Mouse (Mus musculus) embryonic fibroblast, embryonic 13.5 days (primary cell): ENCODE measurements at regions not wholly inside any gene's neighbourhood (a gene's known extent, or its start where the extent isn't known, plus 50 kb on each side); places are given as distances from the start of the nearest gene placed in this dataset.

Experiments used
- H3K27ac ChIP-seq: 2 replicates; pipeline ENCODE4 v1.5.1; 2012; ENCODE audit warnings: low read length, control low read depth, inconsistent platforms; ENCODE audit not compliant: insufficient read depth
- H3K4me1 ChIP-seq: 2 replicates; pipeline ENCODE4 v1.6.1; 2011; ENCODE audit warnings: low read length; ENCODE audit not compliant: control insufficient read depth, insufficient read depth
- H3K4me3 ChIP-seq: 2 replicates; pipeline ENCODE4 v1.5.1; 2011; ENCODE audit warnings: mild to moderate bottlenecking, control low read depth, low read length; ENCODE audit not compliant: insufficient read depth
- CTCF ChIP-seq: IDR thresholded peaks from 2 replicates; pipeline ENCODE4 v1.5.1; 2011; ENCODE audit warnings: mild to moderate bottlenecking, control low read depth, low read length, moderate library complexity, borderline replicate concordance; ENCODE audit not compliant: insufficient read depth
- POLR2A ChIP-seq: IDR thresholded peaks from 2 replicates; pipeline ENCODE4 v1.6.1; 2011; ENCODE audit warnings: low read depth, mild to moderate bottlenecking, control low read depth, low read length, moderate library complexity

DNA sequence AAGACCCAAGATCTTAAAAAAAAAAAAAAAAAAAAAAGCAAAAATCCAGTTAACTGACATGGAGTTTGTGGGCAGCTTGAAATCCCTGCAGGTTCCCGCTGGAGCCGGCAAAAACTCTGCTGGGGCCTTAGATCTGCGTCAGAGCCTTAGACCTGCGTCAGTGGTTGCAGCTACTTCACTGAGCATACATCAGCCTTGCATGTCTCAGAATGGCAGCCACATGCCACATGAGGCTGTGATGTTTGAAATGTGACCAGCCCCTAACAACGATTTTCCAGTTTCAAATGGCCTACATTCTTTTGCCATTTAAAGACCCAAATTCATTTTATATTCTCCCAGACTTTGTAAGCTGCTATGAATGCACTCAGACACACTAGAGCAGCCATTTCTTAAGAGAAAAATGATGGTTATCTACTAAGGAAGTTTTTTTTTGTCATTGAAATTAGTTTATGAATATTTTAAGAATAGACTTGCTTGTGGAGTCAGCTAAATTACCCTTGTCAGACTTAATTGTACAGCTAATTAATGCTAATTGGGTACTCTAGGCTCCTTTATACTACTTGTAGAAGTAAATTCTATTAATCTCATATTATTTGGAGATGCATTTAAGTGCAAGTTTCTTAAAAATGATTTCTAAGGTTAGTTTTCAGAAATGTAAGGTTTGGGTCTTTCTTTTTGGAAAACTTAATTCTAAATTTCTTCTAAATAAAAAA lies 70.8 kb downstream of the Toporsl start:
- H3K4me1 ChIP-seq, result no peaks in the 10 kb centered on the region
- no peak overlapping the region for H3K27ac ChIP-seq
- TF ChIP-seq CTCF (no peak), POLR2A (no peak)
- no peak overlapping the region for H3K4me3 ChIP-seq

GRCm38 (mm10) chr4:52709563-52709962 lies 104.8 kb upstream of the Olfr275 start:
- Histone ChIP-seq H3K4me1 (no peaks in the 10 kb centered on the region), H3K27ac (no peak overlapping the region), H3K4me3 (no peak overlapping the region)
- no peak for TF ChIP-seq CTCF
- TF ChIP-seq POLR2A, result no peak

- H3K27ac ChIP-seq, result no peak overlapping the region
- TF ChIP-seq POLR2A (no peak), CTCF (no peak)
Measured at GRCm38 (mm10) chr4:52726203-52726602, 88.2 kb upstream of the Olfr275 start.

DNA sequence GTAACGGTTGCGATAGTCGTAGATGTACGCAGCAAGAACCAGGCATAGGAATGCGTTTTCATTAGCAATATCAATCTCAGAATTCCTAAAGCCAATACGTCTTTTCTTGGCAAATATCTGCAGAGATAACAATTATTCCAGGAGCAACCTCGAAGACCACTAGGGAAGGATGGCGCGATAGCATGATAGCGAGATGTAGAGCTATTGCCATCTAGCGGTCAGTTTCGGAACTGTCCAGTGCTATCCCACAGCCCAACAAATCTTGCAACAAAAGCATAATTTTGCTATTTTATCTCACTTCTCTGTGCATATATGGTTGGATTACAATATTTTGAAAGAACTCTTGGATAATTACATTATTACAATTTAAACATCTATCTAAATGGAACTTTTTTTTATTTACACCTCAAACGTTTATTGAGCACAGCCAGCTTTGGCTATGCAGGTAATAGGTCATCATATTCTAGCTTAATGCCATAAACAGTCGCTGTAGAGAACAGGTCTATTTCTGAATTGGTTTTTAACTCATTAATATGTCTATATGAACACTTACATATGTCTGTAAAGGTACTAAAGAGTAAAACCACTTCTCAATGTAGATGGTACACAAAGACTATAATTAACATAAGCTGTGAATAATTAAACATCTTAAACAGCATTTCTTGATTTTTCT lies 87.6 kb upstream of the Olfr275 start:
- no peak overlapping the region for H3K4me3 ChIP-seq
- no peak overlapping the region for H3K27ac ChIP-seq
- no peak for TF ChIP-seq POLR2A
- TF ChIP-seq CTCF, result peak; percentile 87
- H3K4me1 ChIP-seq, result no peaks in the 10 kb centered on the region

More at GRCm38 (mm10) chr4:52726203-52726602, 88.2 kb upstream of the Olfr275 start:
- no peaks in the 10 kb centered on the region for H3K4me1 ChIP-seq
- H3K4me3 ChIP-seq, result no peak overlapping the region

DNA sequence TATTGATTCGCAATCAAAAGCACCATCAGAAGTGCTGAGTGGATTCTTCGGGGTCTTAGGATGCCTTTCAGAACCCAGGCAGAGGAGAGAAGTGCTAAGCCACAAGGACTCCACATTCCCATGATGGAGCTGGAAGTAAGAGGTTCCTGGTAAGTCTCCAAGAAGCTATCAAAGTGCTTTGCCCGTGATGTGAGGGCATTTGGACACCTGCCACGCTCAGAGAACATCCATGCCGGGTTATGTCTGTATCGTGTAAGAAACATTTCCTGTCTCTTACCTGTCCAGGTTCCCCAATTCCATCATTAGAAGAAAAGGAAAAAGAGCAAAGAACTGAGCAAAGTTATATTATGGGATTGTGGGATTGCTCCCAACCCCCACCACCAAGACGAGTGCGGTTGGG lies 81.3 kb upstream of the Olfr275 start:
- Histone ChIP-seq H3K27ac (no peak overlapping the region), H3K4me1 (no peaks in the 10 kb centered on the region), H3K4me3 (no peak overlapping the region)
- TF ChIP-seq CTCF, result no peak
- TF ChIP-seq POLR2A, result no peak

DNA sequence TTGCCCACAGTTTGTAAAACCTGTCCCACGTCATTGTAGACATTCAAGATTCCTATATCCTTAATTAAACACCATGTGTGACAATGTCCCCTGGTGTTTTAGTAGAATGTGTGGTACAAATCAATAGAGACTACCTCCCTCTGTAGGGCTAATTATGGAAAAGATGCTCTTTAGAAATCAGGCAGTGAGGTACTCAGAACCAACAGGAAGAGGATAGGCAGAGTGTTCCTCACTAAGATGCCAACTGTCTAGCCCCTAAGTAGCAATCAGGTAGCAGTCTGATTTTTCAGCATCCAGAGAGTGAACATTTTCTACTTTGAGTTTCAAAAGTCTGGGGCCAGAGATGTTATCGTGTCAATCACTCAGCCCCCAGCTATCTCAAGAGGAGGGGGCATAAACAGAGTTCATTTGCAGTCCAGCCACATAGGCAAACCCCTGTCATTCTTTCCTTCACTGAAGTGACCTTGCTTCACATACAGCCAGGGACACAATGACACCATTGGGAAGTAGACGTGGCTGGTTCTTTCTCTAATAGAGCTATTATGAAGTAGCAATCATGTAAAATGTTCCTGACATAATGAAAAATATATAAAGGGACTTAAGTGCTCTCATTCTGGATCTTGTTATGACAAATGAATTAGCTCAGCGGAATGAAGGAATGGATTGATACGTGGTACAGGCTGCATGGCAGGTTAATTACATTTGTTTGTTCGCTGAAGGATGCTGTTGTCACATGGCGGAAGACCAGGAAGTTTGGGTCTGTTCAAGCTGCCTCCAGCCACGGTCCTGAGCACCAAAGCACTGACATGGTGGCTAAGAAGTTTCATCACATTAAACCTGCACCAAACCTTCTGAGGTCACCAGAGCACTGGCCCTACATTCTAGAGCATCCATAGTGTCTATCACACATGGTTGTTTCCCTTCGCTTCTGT lies 74.6 kb upstream of the Olfr275 start:
- Histone ChIP-seq H3K4me1 (no peaks in the 10 kb centered on the region), H3K27ac (no peak overlapping the region), H3K4me3 (no peak overlapping the region)
- TF ChIP-seq POLR2A (no peak), CTCF (no peak)

GRCm38 (mm10) chr4:52752838-52753509 lies 61.4 kb upstream of the Olfr275 start:
- H3K4me3 ChIP-seq, result no peak overlapping the region
- H3K4me1 ChIP-seq, result no peaks in the 10 kb centered on the region
- no peak overlapping the region for H3K27ac ChIP-seq
- TF ChIP-seq CTCF (no peak), POLR2A (no peak)
